Mouse (Mus musculus): Measurements from ENCODE around the gene Cldn3. TPM values are rescaled to one million over a fixed set of nuclear protein-coding genes. Genes with fewer than 3 reads are reported as not detected.
"Not testable (repeated sequence)": the region's sequence is repeated elsewhere in the genome, so short reads cannot be mapped to it uniquely, and the experiment has no call there.

The Cldn3 gene
- 10 to 100 TPM in 1 of 2 experiments, 1 to 10 TPM in 1; 8.2 to 13.9 TPM for total RNA-seq (2021)
- long read RNA-seq, experiment 1, transcript Cldn3-201 (1 exons, 1,259 nt) = major isoform, 53 of 53 reads
- long read RNA-seq, experiment 1, partial matches to known transcripts = 0 of 53 reads
- long read RNA-seq, experiment 1, other reads (novel, unspliced or antisense) = 0 of 53 reads
- long read RNA-seq, experiment 2, partial matches to known transcripts = 0 of 3 reads
- long read RNA-seq, experiment 2, other reads (novel, unspliced or antisense) = 0 of 3 reads

GRCm38 (mm10) chr5:134985633-134986297 lies at the start of gene Cldn3:
Gene Cldn3, plus strand, starts transcription at chr5:134986214.
- peak; percentile 64 for DNase-seq

- DNase-seq = no peak
Measured at GRCm38 (mm10) chr5:134936626-134937185, 49.3 kb upstream of the Cldn3 start.

GRCm38 (mm10) chr5:134939069-134939468 lies 46.9 kb upstream of the Cldn3 start:
- no peak for DNase-seq

GRCm38 (mm10) chr5:134939554-134939953 lies 46.5 kb upstream of the Cldn3 start:
- DNase-seq = not testable (repeated sequence)

- DNase-seq = no peak
Measured at GRCm38 (mm10) chr5:134941472-134942209, 44.4 kb upstream of the Cldn3 start.

GRCm38 (mm10) chr5:134942740-134943139 lies 43.3 kb upstream of the Cldn3 start:
- peak; percentile 50 for DNase-seq

- no peak for DNase-seq
Measured at GRCm38 (mm10) chr5:134944179-134944578, 41.8 kb upstream of the Cldn3 start.

GRCm38 (mm10) chr5:134945266-134945959 lies 40.6 kb upstream of the Cldn3 start:
- DNase-seq = no peak

GRCm38 (mm10) chr5:134946063-134946856 lies 39.8 kb upstream of the Cldn3 start:
- DNase-seq = no peak

GRCm38 (mm10) chr5:134946857-134947255 lies 39.2 kb upstream of the Cldn3 start, which contains the start of gene Cldn4:
Gene Cldn4, minus strand, starts transcription at chr5:134946934.
- no peak for DNase-seq

- DNase-seq = no peak
Measured at GRCm38 (mm10) chr5:134947420-134948084, 38.5 kb upstream of the Cldn3 start.

- no peak for DNase-seq
Measured at GRCm38 (mm10) chr5:134948085-134948439, 38.0 kb upstream of the Cldn3 start.

- DNase-seq = peak; percentile 22
Measured at GRCm38 (mm10) chr5:134951053-134951884, 34.7 kb upstream of the Cldn3 start.

- DNase-seq = no peak
Measured at GRCm38 (mm10) chr5:134955491-134955890, 30.5 kb upstream of the Cldn3 start.

GRCm38 (mm10) chr5:134959114-134959513 lies 26.9 kb upstream of the Cldn3 start:
- DNase-seq = peak; percentile 79

- no peak for DNase-seq
Measured at GRCm38 (mm10) chr5:134960430-134960829, 25.6 kb upstream of the Cldn3 start.

- peak; percentile 15 for DNase-seq
Measured at GRCm38 (mm10) chr5:134961519-134961918, 24.5 kb upstream of the Cldn3 start.

- DNase-seq = peak; percentile 19
Measured at GRCm38 (mm10) chr5:134963546-134963945, 22.5 kb upstream of the Cldn3 start.

- DNase-seq = not testable (repeated sequence)
Measured at GRCm38 (mm10) chr5:134964655-134965054, 21.4 kb upstream of the Cldn3 start.

- DNase-seq = peak; percentile 83
Measured at GRCm38 (mm10) chr5:134965473-134965851, 20.6 kb upstream of the Cldn3 start.
